Mouse (Mus musculus) macrophage (primary cell): ENCODE measurements around the gene Wdr49. TPM values are rescaled to one million over a fixed set of nuclear protein-coding genes. Genes with fewer than 3 reads are reported as not detected.
A peak's percentile ranks its signal among the peaks of the same experiment; 100 is the strongest.
"Not testable (repeated sequence)": the region's sequence is repeated elsewhere in the genome, so short reads cannot be mapped to it uniquely, and the experiment has no call there.

Experiments used
- H3K27ac ChIP-seq: fragments of 350-480 bp; formaldehyde crosslinking; 2 replicates; pipeline ENCODE4 v1.9.0; 2021
- H3K36me3 ChIP-seq: fragments of 350-480 bp; formaldehyde crosslinking; 2 replicates; pipeline ENCODE4 v1.9.0; 2021; ENCODE audit errors: inconsistent target
- H3K4me3 ChIP-seq: fragments of 350-480 bp; formaldehyde crosslinking; 2 replicates; pipeline ENCODE4 v1.9.0; 2021; ENCODE audit errors: inconsistent target
- H3K79me2 ChIP-seq: fragments of 350-480 bp; formaldehyde crosslinking; 2 replicates; pipeline ENCODE4 v1.9.0; 2021; ENCODE audit errors: inconsistent target
- WGBS: methylation state at CpG from one replicate; pipeline ENCODE4 v1.1.7; 2026; ENCODE audit warnings: inconsistent platforms; ENCODE audit not compliant: missing documents; 5-methylcytosine and 5-hydroxymethylcytosine counted together
- polyA plus RNA-seq: library from polyadenylated mRNA; stranded (reverse); fragments of 250-400 nt; gene quantifications from 3 replicates; pipeline ENCODE4 v1.2.4, GENCODE M21; 2018; ENCODE audit warnings: inconsistent platforms

The Wdr49 gene
- polyA plus RNA-seq, 1 experiment from 2014 or later: not detected

DNA sequence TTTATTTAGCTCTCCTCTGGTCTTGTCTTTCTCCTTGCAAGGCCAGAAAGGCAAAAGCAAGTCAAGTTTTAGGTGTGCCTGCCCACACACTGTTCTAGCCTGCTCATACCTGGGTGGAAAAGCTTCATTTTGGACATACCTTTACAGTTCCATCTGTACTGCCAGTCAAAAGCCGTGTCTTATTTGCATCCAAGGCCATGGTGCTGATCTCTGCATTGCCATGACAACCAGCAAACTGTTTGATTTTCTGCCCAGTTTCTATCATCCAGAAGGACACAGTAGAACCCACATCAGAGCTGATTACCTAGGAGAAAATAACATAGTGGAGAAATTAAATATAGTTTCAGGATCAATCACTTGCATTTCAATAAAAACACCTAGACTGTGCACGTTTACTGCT is 100.2 kb downstream of the Wdr49 start:
- Histone ChIP-seq H3K79me2 (no peaks in the 10 kb centered on the region), H3K36me3 (no peaks in the 10 kb centered on the region), H3K27ac (no peak overlapping the region), H3K4me3 (no peak overlapping the region)
- WGBS: 81% methylated on average over 2 of the region's 2 CpGs

DNA sequence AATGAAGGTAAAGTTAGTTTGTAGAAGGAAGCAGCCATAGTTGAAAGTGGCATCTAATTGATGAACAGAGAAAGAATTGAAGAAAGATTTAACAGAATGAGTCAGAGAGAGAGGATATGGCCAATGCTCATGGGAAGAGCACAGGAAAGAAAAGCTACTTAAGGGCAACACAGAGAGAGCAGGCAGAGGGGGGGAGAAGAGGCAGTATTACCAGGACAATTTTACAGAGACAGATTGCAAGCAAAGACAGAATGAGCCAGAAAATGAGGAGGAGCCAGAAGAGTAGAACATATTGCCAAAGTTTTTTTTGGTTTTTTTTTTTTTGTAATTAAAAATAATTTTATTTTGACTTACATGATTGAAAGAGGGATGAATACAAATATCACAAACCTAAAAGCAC is 128.0 kb downstream of the Wdr49 start:
- H3K27ac ChIP-seq: no peak overlapping the region
- no peak overlapping the region for H3K4me3 ChIP-seq
- H3K79me2 ChIP-seq: no peaks in the 10 kb centered on the region
- H3K36me3 ChIP-seq: no peaks in the 10 kb centered on the region

DNA sequence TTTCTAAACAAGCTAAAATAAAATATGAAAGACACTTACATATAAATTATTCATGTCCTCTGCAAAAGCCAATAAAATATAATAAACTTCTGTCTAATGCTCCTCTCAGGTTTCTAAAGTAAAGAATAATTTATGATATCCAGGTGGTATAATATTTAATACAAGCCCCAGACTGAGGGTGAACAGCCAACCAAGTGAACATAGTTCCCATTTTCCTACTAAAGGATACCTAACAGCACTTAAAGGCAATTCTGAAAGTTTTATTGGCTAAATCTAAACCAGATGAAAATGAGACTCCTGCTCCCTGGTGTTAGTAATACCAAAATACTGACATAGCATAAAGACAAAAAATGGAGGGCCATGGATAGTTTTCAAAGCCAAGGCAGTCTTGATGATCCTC is 144.8 kb downstream of the Wdr49 start:
- H3K36me3 ChIP-seq: no peaks in the 10 kb centered on the region
- no peak overlapping the region for H3K4me3 ChIP-seq
- H3K27ac ChIP-seq: no peak overlapping the region
- H3K79me2 ChIP-seq: no peaks in the 10 kb centered on the region

DNA sequence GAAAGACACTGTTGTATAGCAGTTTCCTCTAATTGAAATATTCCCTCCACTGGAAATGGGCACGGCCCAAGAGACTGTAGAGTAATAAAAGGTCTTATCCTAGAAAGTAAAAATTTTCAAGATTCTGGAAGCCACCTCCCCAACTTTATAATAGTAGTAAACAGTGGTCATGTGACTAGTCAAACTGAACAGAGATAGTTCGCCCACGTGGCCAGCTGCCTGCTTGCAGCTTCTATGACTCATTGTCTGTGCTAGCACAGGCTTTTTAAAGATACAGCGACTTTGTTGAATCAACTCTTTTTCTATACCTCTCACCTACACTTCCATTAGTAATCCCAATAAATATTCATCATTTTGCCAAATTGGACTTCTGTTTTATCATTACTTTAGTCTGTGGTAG is 161.0 kb downstream of the Wdr49 start:
- Histone ChIP-seq H3K79me2 (no peaks in the 10 kb centered on the region), H3K4me3 (no peak overlapping the region), H3K36me3 (no peaks in the 10 kb centered on the region), H3K27ac (no peak overlapping the region)
- WGBS: 70% methylated on average over 4 of the region's 4 CpGs

DNA sequence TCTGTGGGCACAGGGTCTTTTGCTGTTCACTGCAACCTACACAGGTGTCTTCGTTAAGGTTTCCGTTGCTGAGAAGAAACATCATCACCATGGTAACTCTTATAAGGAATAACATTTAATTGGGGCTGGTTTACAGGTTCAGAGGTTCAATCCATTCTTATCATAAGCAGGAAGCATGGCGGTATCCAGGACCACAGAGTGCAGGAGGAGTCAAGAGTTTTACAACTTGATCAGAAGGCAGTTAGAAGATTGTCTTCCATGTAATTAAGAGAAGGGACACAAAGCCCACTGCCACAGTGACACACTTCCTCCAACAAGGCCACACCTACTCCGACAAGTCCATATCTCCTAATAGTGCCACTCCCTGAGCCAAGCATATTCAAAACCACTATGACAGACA is 173.1 kb downstream of the Wdr49 start:
- 91% methylated on average over 4 of the region's 4 CpGs for WGBS
- H3K27ac ChIP-seq: no peak overlapping the region
- H3K4me3 ChIP-seq: no peak overlapping the region
- no peaks in the 10 kb centered on the region for H3K79me2 ChIP-seq
- H3K36me3 ChIP-seq: no peaks in the 10 kb centered on the region

DNA sequence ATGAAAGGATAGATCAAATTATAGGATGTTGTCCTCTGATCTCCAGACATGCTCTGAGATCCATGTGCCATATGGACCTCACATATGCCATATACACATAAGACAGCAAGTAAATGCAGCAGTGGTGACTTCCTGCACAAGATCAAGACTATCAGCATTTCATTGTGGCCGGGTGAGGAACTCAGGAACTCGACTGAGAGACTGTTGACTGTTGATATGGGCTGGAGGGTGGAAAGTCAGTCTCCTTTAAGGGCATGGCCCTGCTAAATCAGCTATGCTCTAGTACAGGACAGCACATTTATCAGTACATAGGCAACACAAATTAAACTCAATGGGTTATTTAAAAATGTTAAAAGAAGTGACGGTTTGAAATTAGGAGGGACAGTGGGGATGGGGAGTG is 173.7 kb downstream of the Wdr49 start:
- no peaks in the 10 kb centered on the region for H3K79me2 ChIP-seq
- no peak overlapping the region for H3K4me3 ChIP-seq
- H3K27ac ChIP-seq: no peak overlapping the region
- H3K36me3 ChIP-seq: no peaks in the 10 kb centered on the region
- 45% methylated on average over 3 of the region's 3 CpGs for WGBS

DNA sequence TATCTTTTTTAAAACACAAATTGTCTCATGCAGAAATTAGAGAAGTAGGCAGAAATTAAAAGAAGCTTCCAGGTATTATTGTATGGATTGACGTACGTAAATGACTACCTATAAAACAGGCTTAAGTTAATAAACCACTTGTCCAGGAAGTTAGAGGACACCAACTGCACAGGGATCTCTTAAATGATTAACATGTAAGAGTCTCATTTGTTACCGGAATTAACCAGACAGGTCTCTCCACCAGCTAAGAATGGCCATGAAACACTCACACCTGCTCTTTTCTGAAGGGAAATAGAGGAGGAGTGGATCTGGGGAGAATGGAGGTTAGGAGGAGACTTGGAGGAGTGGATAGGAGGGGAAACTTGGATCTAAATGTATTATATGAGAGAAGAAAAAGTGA is 176.4 kb downstream of the Wdr49 start:
- Histone ChIP-seq H3K36me3 (no peaks in the 10 kb centered on the region), H3K79me2 (no peaks in the 10 kb centered on the region), H3K27ac (no peak overlapping the region), H3K4me3 (no peak overlapping the region)
- WGBS: 100% methylated on average over 3 of the region's 3 CpGs

DNA sequence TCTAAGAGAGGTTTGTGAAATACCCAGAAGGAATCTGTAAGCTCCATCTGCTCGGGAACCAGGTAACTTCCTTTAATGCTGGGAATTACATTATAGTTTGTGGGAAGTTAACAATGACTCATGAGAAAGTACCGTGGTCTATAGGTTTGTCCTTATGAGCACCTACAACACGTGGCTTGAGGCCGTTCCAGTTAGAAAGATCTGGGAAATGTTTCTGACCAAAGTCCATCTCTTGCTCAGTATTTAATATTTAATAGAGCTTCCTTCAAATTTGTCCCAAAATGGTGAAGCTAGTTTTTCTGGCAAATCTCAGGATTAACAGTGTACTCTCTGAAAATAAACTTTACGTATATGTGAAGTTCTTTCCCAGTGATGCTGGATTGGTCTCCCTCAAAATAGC is 177.3 kb downstream of the Wdr49 start:
- H3K36me3 ChIP-seq: no peaks in the 10 kb centered on the region
- H3K79me2 ChIP-seq: no peaks in the 10 kb centered on the region
- H3K4me3 ChIP-seq: no peak overlapping the region
- WGBS: 89% methylated on average over 5 of the region's 5 CpGs
- H3K27ac ChIP-seq: no peak overlapping the region

DNA sequence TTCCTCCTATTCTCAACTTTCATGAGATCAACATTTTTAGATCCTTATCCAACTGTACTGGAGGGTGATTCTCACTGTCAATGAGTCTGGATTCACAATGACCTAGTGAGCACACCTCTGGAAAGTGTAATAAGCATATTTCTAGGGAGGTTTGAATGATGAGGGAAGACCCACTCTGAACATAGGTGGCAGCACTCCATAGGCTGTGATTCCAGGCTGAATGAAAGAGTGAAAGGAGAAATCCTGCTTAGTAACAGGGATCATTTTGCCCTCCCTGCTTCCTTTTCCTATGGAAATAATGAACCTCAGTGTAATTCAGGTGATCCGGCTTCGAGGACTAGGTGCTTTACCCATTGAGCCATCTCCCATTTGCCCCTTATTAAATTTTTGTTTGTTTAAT is 180.9 kb downstream of the Wdr49 start:
- H3K79me2 ChIP-seq: no peaks in the 10 kb centered on the region
- H3K4me3 ChIP-seq: no peak overlapping the region
- H3K27ac ChIP-seq: no peak overlapping the region
- no peaks in the 10 kb centered on the region for H3K36me3 ChIP-seq
- WGBS: 87% methylated on average over 2 of the region's 2 CpGs

DNA sequence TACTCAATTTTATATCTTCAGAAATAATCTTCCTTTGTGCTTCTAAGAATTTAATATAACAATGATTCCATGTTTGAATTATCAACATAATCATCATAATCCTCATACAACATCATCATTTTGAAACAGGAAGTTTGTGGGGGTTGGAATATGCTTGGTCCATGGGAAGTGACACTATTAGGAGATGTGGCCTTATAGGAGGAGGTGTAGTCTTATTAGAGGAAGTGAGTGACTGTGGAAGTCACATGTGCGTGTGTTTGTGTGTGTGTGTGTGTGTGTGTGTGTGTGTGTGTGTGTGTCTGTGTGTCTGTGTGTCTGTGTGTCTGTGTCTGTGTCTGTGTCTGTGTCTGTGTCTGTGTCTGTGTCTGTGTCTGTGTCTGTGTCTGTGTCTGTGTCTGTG is 182.5 kb downstream of the Wdr49 start:
- H3K36me3 ChIP-seq, H3K79me2 ChIP-seq, H3K4me3 ChIP-seq, H3K27ac ChIP-seq: not testable (repeated sequence)
- WGBS: no CpG with 5 or more reads among the region's 1 CpGs

DNA sequence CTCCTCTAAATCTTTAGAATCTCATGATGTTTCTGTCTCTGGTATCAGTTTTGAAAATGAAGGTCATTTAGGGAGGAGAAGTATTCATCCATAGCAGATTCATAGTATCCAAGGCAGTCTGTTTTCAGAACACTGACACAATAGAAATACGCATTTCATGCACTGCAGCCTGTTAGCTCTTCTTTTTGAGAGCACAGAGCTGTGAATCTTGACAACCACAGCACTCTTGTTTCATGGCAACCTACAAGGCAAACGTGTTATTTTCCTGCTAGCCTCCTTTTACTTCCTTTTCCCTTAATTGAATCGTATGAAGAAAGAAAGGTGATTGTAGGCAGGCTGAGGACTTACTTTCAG is 184.2 kb downstream of the Wdr49 start:
- 56% methylated on average over 2 of the region's 3 CpGs for WGBS
- Histone ChIP-seq H3K36me3 (no peaks in the 10 kb centered on the region), H3K4me3 (no peak overlapping the region), H3K27ac (peak overlapping the region; percentile 64), H3K79me2 (no peaks in the 10 kb centered on the region)

DNA sequence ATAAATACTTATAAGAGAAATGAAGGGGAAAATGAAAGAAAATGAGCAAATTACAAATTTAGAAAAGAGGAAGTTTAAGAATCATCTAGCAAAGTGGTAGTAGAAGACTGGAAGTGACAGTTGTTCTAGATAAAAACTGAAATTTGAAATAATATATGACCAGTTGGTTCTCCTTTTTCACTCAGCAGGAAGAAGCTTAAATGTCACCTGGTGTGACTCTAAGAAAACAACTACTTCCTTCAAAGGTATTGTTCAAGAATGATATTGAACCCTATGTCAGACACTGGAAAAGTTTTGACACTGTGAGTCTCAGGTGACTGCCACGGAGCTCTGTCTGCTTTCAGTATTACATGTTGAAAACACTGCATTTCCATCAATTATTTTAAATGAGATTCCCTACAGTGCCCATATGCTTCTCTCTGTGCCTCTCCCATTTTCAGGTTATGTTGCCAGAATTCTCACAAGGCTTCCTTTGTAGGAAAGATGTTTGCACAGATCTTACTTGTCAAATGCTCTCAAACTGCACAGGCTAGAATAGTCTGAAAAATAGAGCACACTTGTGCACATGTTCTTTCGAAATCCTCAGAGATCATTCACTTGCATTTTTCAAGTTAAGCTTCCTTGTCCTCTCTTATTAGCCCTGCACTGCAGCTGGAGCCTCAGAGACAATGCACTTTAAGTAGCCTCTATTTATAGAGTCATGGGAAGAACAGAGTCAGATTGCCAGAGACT is 184.8 kb downstream of the Wdr49 start:
- WGBS: 18% methylated on average over 2 of the region's 2 CpGs
- Histone ChIP-seq H3K27ac (peak overlapping the region; percentile 64), H3K4me3 (no peak overlapping the region), H3K36me3 (no peaks in the 10 kb centered on the region), H3K79me2 (no peaks in the 10 kb centered on the region)

DNA sequence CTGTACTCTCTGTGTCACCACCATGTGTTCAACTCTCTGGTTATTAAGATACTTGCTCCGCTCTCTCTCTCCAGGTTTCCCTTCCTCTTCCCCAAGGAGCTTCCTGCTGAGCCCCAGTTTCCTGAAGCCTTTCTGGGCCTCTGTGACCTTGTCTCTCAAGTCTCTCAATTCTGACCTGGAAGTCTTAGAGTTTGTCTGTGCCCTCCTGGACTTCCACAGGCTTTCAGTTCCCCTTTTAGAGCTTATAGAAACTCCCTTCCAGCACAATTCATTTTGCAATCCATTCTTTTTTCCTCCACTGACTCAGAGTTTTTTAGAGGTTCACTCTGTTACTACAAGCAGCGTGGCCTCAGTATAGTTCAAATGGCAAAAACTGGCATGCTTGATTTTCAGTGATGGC is 188.7 kb downstream of the Wdr49 start:
- Histone ChIP-seq H3K4me3 (no peak overlapping the region), H3K27ac (peak overlapping the region; percentile 61), H3K36me3 (no peaks in the 10 kb centered on the region), H3K79me2 (no peaks in the 10 kb centered on the region)
- 3% methylated on average over 2 of the region's 2 CpGs for WGBS

DNA sequence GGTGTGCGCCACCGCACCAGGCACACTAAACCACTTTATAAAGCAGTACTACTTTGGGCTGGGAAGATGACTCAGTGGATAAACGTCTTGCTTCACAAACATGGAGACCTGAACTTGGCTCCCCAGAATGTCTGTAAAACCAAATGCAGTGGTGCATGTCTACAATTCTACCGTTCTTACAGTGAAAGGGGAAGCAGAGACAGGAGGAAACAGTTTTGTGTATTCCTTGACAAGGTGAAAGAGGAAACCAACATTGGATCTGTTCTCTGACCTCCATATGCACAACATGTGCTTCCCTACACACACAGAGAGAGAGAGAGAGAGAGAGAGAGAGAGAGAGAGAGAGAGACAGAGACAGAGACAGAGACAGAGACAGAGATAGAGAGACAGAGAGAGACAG is 204.5 kb downstream of the Wdr49 start:
- Histone ChIP-seq H3K36me3 (no peaks in the 10 kb centered on the region), H3K4me3 (no peak overlapping the region), H3K79me2 (no peaks in the 10 kb centered on the region), H3K27ac (no peak overlapping the region)
- 67% methylated on average over 4 of the region's 4 CpGs for WGBS

DNA sequence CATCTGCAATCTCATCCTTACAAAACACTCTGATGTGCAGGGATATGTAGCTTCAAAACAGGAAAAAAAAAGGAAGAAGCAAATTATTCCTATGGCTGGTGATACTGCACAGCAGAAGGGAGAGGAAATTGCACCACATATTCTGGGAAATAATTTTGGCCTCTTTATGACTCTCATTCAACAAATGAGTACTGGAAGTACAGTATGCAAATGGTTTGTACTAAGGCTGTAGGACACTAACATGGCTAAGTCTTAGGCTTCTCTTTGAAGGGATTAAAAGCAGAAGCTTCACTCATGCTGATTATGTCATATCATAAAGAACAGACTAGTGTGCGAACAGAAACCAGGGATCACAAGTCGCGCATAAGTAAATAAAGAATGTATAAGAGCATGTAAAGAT is 205.4 kb downstream of the Wdr49 start:
- no peaks in the 10 kb centered on the region for H3K36me3 ChIP-seq
- H3K4me3 ChIP-seq: no peak overlapping the region
- no peaks in the 10 kb centered on the region for H3K79me2 ChIP-seq
- no peak overlapping the region for H3K27ac ChIP-seq
- WGBS: 86% methylated on average over 3 of the region's 3 CpGs

DNA sequence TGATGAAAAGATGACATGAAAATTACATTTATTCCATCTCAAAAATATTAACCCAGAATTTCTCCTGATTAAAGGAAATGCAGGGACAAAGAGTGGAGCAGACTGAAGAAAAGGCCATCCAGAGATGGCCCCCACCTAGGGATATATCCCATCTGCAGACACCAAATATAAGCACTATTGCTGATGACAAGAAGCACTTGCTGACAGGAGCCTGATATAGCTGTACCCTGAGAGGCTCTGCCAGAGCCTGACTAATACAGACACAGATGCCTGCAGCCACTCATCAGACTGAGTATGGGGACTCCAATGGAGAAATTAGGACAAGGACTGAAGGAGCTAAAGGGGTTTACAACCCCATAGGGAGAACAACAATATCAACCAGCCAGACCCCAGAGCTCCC is 206.8 kb downstream of the Wdr49 start:
- H3K79me2 ChIP-seq: no peaks in the 10 kb centered on the region
- no peak overlapping the region for H3K27ac ChIP-seq
- H3K36me3 ChIP-seq: no peaks in the 10 kb centered on the region
- no peak overlapping the region for H3K4me3 ChIP-seq
